Mouse (Mus musculus) ES-Bruce4 (cell line): ENCODE results near the gene Rbfox3. TPM values are rescaled to one million over a fixed set of nuclear protein-coding genes. Genes with fewer than 3 reads are reported as not detected.

Experiments
- H3K27ac ChIP-seq: 2 replicates; pipeline ENCODE4 v1.5.1; 2012; ENCODE audit warnings: low read length, inconsistent platforms; ENCODE audit not compliant: insufficient read depth
- H3K27me3 ChIP-seq: 2 replicates; pipeline ENCODE4 v1.6.1; 2012; ENCODE audit warnings: mild to moderate bottlenecking, low read length, inconsistent platforms; ENCODE audit not compliant: control insufficient read depth, poor library complexity, insufficient read depth, severe bottlenecking
- H3K36me3 ChIP-seq: 2 replicates; pipeline ENCODE4 v1.6.1; 2012; ENCODE audit warnings: inconsistent platforms, mild to moderate bottlenecking, low read length, moderate library complexity; ENCODE audit not compliant: control insufficient read depth, poor library complexity, insufficient read depth, severe bottlenecking
- H3K4me1 ChIP-seq: one replicate; pipeline ENCODE4 v1.8.1; 2011; ENCODE audit warnings: low read length; ENCODE audit not compliant: control insufficient read depth, insufficient read depth
- H3K4me3 ChIP-seq: 2 replicates; pipeline ENCODE4 v1.5.1; 2011; ENCODE audit warnings: low read depth, mild to moderate bottlenecking, low read length
- H3K9ac ChIP-seq: 2 replicates; pipeline ENCODE4 v1.6.1; 2012; ENCODE audit warnings: low read depth, mild to moderate bottlenecking, inconsistent platforms; ENCODE audit not compliant: poor library complexity, severe bottlenecking
- H3K9me3 ChIP-seq: replicated peaks from 2 replicates; pipeline ENCODE4 v1.6.1; 2012; ENCODE audit warnings: mild to moderate bottlenecking, low read length, inconsistent platforms; ENCODE audit not compliant: control insufficient read depth, poor library complexity, insufficient read depth, severe bottlenecking
- CTCF ChIP-seq: IDR thresholded peaks from one replicate; pipeline ENCODE4 v1.8.1; 2011; ENCODE audit warnings: low read depth, low read length
- EP300 ChIP-seq: IDR thresholded peaks from 2 replicates; pipeline ENCODE4 v1.6.1; 2011; ENCODE audit warnings: low read depth, low read length; ENCODE audit not compliant: insufficient read depth
- POLR2A ChIP-seq: IDR thresholded peaks from one replicate; pipeline ENCODE4 v1.8.1; 2011; ENCODE audit warnings: low read length; ENCODE audit not compliant: insufficient read depth
- polyA plus RNA-seq: library from polyadenylated mRNA; stranded (reverse); fragments of >200 nt; gene quantifications from 2 replicates; pipeline ENCODE4 v1.2.4, GENCODE M21; 2011; ENCODE audit warnings: low read depth; ENCODE audit not compliant: missing spikeins, insufficient read depth, insufficient read length

Gene Rbfox3
- polyA plus RNA-seq, 1 experiment: 0.85 TPM

GRCm38 (mm10) chr11:118883143-118883542, 28.3 kb downstream of the Rbfox3 start:
- no peak overlapping the region for H3K27ac ChIP-seq
- no peaks in the 10 kb centered on the region for H3K4me1 ChIP-seq
- TF ChIP-seq EP300 (no peak), CTCF (no peak)
- no peaks in the 10 kb centered on the region for H3K9me3 ChIP-seq
- H3K27me3 ChIP-seq: no peaks in the 10 kb centered on the region
- no peak overlapping the region for H3K9ac ChIP-seq
- H3K36me3 ChIP-seq: no peaks in the 10 kb centered on the region
- no peak overlapping the region for H3K4me3 ChIP-seq

DNA sequence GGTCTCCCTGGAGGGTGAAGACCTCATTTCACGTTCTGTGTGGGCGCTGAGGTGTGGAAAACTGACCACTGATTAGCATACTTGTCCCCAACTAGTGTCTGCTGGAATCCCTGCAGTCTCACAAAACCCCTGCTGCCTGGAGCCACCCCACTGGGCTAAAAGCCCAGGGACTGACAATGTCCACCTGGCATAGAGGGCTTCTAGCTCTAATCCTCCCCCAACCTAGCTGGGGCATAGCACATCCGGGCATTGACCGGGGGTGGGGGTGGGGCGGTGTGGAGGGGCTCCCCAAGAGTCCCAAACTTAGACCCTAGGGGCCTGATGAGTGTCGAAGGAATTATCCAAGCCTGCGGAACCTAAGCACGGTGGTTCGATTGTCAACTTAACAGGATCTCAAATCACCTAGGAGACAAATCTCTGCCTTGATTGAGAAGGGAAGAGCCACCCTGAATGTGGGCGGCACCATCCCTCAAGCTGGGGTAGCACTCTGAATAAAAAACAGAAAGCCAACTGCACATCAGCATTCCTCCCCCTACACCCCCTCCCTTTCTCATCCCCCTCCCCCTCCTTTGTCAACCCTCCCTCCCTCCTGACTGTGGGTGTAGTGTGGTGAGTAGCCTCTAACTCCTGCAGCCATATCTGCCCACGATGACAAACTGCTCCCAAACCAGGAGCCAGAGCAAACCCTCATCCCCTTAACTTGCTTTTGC, 29.5 kb downstream of the Rbfox3 start:
- H3K9me3 ChIP-seq: no peaks in the 10 kb centered on the region
- H3K4me3 ChIP-seq: no peak overlapping the region
- TF ChIP-seq EP300 (no peak), CTCF (no peak), POLR2A (no peak)
- no peaks in the 10 kb centered on the region for H3K4me1 ChIP-seq
- no peak overlapping the region for H3K9ac ChIP-seq
- H3K36me3 ChIP-seq: no peaks in the 10 kb centered on the region
- H3K27ac ChIP-seq: no peak overlapping the region
- H3K27me3 ChIP-seq: no peaks in the 10 kb centered on the region

- peaks cover 9% of the 10 kb centered on the region for H3K9me3 ChIP-seq
- no peaks in the 10 kb centered on the region for H3K4me1 ChIP-seq
- H3K36me3 ChIP-seq: no peaks in the 10 kb centered on the region
- H3K27ac ChIP-seq: no peak overlapping the region
- no peak overlapping the region for H3K9ac ChIP-seq
- no peaks in the 10 kb centered on the region for H3K27me3 ChIP-seq
- H3K4me3 ChIP-seq: no peak overlapping the region
- no peak for TF ChIP-seq EP300
- peak; percentile 53 for TF ChIP-seq CTCF
- TF ChIP-seq POLR2A: no peak
These were observed 31.8 kb downstream of the Rbfox3 start for GRCm38 (mm10) chr11:118879466-118880150.

- no peak for TF ChIP-seq CTCF
- TF ChIP-seq EP300: no peak
- no peak for TF ChIP-seq POLR2A
- no peaks in the 10 kb centered on the region for H3K4me1 ChIP-seq
- no peak overlapping the region for H3K4me3 ChIP-seq
- H3K9me3 ChIP-seq: peaks cover 13% of the 10 kb centered on the region
- no peaks in the 10 kb centered on the region for H3K27me3 ChIP-seq
- no peak overlapping the region for H3K27ac ChIP-seq
- no peaks in the 10 kb centered on the region for H3K36me3 ChIP-seq
- H3K9ac ChIP-seq: no peak overlapping the region
These were observed 32.7 kb downstream of the Rbfox3 start for GRCm38 (mm10) chr11:118878605-118879245.

DNA sequence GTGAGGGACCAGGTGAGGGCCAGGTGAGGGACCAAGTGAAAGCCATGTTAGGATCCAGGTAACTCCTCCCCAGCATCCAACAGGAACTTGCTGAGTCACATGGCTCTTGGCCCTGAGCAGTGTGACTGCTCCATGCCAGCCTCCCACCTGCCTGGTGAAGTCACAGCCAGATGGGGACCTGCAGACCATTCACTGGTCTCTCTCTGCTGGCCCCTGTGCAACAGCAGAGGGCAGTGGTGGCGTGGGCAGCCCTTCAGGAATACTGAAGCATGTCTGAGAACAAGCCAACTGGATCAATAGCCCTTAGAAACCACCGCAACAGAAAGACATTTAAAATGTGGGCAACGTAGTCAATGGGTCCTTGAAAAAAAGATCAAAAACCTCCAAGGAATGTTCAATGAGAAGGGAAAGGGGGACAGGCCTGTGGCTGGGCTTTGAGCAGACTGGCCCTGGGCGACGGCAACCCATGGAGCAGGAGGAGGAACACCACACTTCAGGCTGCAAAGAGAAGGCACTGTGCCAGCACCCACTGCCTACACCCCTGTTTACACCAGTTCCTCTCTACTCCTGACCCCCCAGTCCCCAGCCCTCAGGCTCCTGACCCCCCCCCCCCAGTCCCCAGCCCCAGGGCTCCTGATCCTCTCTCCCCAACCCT, 36.0 kb downstream of the Rbfox3 start:
- Histone ChIP-seq H3K9me3 (peaks cover 13% of the 10 kb centered on the region), H3K36me3 (no peaks in the 10 kb centered on the region), H3K27ac (no peak overlapping the region), H3K27me3 (no peaks in the 10 kb centered on the region), H3K9ac (no peak overlapping the region), H3K4me1 (no peaks in the 10 kb centered on the region), H3K4me3 (no peak overlapping the region)
- no peak for TF ChIP-seq POLR2A
- no peak for TF ChIP-seq CTCF
- no peak for TF ChIP-seq EP300
